Mouse (Mus musculus) olfactory bulb, adult 2 months (tissue): ENCODE results near the gene Sox13.

ENCODE experiments used
- CTCF ChIP-seq: fragments of 200-500 bp; IDR thresholded peaks from 2 replicates; pipeline ENCODE4 v1.5.1; 2012; ENCODE audit warnings: low read depth, mild to moderate bottlenecking, low read length, moderate library complexity; ENCODE audit not compliant: insufficient read depth
- POLR2A ChIP-seq: fragments of 200-500 bp; IDR thresholded peaks from 2 replicates; pipeline ENCODE4 v1.6.1; 2012; ENCODE audit warnings: mild to moderate bottlenecking, low read depth, low read length, moderate library complexity; ENCODE audit not compliant: insufficient read depth

DNA sequence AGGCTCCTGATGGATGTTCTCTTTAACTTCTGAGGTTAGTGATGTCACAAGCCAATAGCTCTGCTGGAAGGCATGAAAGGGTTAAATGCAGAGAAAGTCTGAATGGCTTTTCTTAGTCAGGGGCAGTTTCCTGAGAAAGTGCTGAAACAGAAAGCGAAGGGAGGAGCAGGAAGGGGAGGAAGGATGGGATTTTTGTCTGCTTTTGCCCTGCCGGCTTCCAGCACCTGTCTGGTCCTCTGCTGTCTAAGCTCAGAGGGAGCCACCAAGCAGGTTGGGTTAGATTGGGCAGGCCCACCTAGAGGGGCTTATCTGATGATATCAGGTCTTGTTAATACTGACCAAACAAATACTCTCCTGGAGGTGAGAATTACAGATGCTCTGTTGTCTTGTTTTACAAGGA lies 8.4 kb upstream of the Sox13 start:
- no peak for TF ChIP-seq POLR2A
- no peak for TF ChIP-seq CTCF
